ENCODE assay signal across 26 mouse cellular contexts in the genomic region with DNA sequence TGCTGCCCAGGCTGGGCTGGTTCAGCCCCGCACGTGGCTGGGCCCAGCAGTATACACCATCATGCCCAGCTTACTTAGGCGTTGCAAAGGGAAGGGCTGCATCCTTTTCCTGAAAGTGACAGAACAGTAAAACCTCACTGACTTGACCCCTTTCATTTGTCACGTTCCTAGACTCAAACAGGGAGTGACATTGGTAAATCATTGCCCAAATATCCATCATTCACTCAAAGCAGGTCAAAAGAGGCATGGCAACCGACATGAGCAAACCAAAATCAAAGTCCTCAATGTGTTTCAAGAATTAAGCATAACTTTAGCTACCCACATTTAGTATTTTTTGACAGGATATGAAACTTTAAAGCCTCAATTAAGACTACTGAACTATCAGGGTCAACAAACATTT.
DNase-seq lines count a peak whose midpoint lies in the region; ATAC-seq and TF ChIP-seq lines count a peak whose summit lies in the region.
"Had no signal": no experiment of that assay in that cellular context is flagged by ENCODE, and none has a peak within 500 bp of the region (broad histone marks: within the 10 kb centered on the region; RNA-seq: fewer than 3 reads in every experiment).

No protein-coding gene starts in this region.

- TF ChIP-seq POLR2A in kidney, adult 2 months (IDR thresholded peaks at IDR 0.05; ENCODE audit: low read depth, low read length): no peak
- TF ChIP-seq POLR2A in liver, adult 2 months (IDR thresholded peaks at IDR 0.05; ENCODE audit: extremely low read depth, insufficient read depth, low read length): no peak
- no peak for TF ChIP-seq POLR2A in lung, adult 2 months (IDR thresholded peaks at IDR 0.05; ENCODE audit: borderline replicate concordance, extremely low read depth, low read depth, low read length)

- peak; percentile 45 for DNase-seq in kidney, adult 2 months
- no peak for DNase-seq in kidney, postnatal 4 days
- peak; percentile 63 for DNase-seq in liver, adult 2 months (ENCODE audit: extremely low read depth, low read depth, low spot score)
- no peak for DNase-seq in liver
- no peak for DNase-seq in lung, adult 2 months
- DNase-seq: adrenal gland, adult 8-10 months; adrenal gland, postnatal 25 days; B cell, adult 2 months; cerebellum, adult 11 months; cerebellum, adult 18-20 months; cerebellum, adult 8-10 months; cerebellum, adult 9-11 months; cerebellum, postnatal 14 days; cerebellum, postnatal 36 days; embryo, embryonic 11 days had no signal

- H3K27ac ChIP-seq in kidney, adult 2 months (ENCODE audit: insufficient read depth, low read depth, low read length): no peak overlapping the region
- H3K27ac ChIP-seq in liver, adult 2 months (replicated peaks; ENCODE audit: insufficient read depth, low read depth, low read length): no peak overlapping the region
- no peak overlapping the region for H3K27ac ChIP-seq in liver, embryonic 16.5 days (ENCODE audit: low read length)
- H3K27ac ChIP-seq: embryonic facial prominence, embryonic 13.5 days; embryonic facial prominence, embryonic 15.5 days; forebrain, embryonic 13.5 days; forebrain, embryonic 15.5 days had no signal

- no peaks in the 10 kb centered on the region; the same call in 1 of the 2 replicates for H3K36me3 ChIP-seq in kidney, adult 2 months (ENCODE audit: control insufficient read depth, insufficient read depth, low read length)
- H3K36me3 ChIP-seq in liver, adult 2 months (ENCODE audit: control insufficient read depth, insufficient read depth, low read length): peaks cover 5% of the 10 kb centered on the region; the same call in 1 of the 2 replicates
- peaks cover 13% of the 10 kb centered on the region for H3K36me3 ChIP-seq in liver, embryonic 16.5 days (ENCODE audit: control insufficient read depth, insufficient read depth)

- H3K27me3 ChIP-seq in kidney, adult 2 months (replicated peaks; ENCODE audit: control insufficient read depth, insufficient read depth, low read length): no peaks in the 10 kb centered on the region
- no peaks in the 10 kb centered on the region for H3K27me3 ChIP-seq in liver, adult 2 months (ENCODE audit: control insufficient read depth, insufficient read depth, low read length)
- no peaks in the 10 kb centered on the region for H3K27me3 ChIP-seq in liver, embryonic 16.5 days (ENCODE audit: control insufficient read depth, insufficient read depth, low read depth, low read length)
- H3K27me3 ChIP-seq: CH12.LX; embryonic facial prominence, embryonic 13.5 days; embryonic facial prominence, embryonic 15.5 days; forebrain, embryonic 13.5 days; forebrain, embryonic 15.5 days; Patski had no signal

- H3K4me3 ChIP-seq in kidney, adult 2 months (ENCODE audit: insufficient read depth, low read depth, low read length): no peak overlapping the region
- H3K4me3 ChIP-seq in liver, adult 2 months (ENCODE audit: insufficient read depth, low read depth, low read length): no peak overlapping the region
- no peak overlapping the region for H3K4me3 ChIP-seq in liver, embryonic 16.5 days (ENCODE audit: low read depth, low read length)
- no peak overlapping the region for H3K4me3 ChIP-seq in lung, adult 2 months (replicated peaks; ENCODE audit: extremely low read depth, low read depth, low read length)
- H3K4me3 ChIP-seq: embryonic facial prominence, embryonic 13.5 days; embryonic facial prominence, embryonic 15.5 days; forebrain, embryonic 13.5 days; forebrain, embryonic 15.5 days had no signal

- H3K4me1 ChIP-seq in kidney, adult 2 months (ENCODE audit: control insufficient read depth, insufficient read depth, low read length): no peaks in the 10 kb centered on the region
- H3K4me1 ChIP-seq in liver, adult 2 months (ENCODE audit: control insufficient read depth, insufficient read depth, low read length): no peaks in the 10 kb centered on the region
- H3K4me1 ChIP-seq in liver, embryonic 16.5 days (ENCODE audit: control insufficient read depth, low read depth, low read length): no peaks in the 10 kb centered on the region; the same call in 1 of the 2 replicates
- peaks cover 4% of the 10 kb centered on the region; the same call in 1 of the 2 replicates for H3K4me1 ChIP-seq in lung, adult 2 months (ENCODE audit: control insufficient read depth, insufficient read depth, low read length)
- H3K4me1 ChIP-seq: embryonic facial prominence, embryonic 15.5 days; forebrain, embryonic 15.5 days had no signal

- WGBS in kidney, adult 2 months: 40% methylated on average over 5 of the region's 5 CpGs
- WGBS in liver, adult 2 months: 47% methylated on average over 5 of the region's 5 CpGs
- WGBS in liver, embryonic 16.5 days (ENCODE audit: insufficient replicate concordance): 66% methylated on average over 5 of the region's 5 CpGs
- 62% methylated on average over 5 of the region's 5 CpGs for WGBS in lung, adult 2 months

- H3K79me2 ChIP-seq in liver, adult 2 months (ENCODE audit: control insufficient read depth, insufficient read depth, low read length): no peaks in the 10 kb centered on the region

- TF ChIP-seq CTCF in kidney, adult 2 months (conservative IDR thresholded peaks at IDR 0.05; ENCODE audit: insufficient read depth, insufficient read length, low read depth, low read length): no peak
- TF ChIP-seq CTCF in liver, adult 2 months (IDR thresholded peaks at IDR 0.05; ENCODE audit: low read depth, low read length): no peak
- TF ChIP-seq CTCF in lung, adult 2 months (IDR thresholded peaks at IDR 0.05; ENCODE audit: insufficient read depth, low read length): no peak

- H3K9me3 ChIP-seq in liver, embryonic 16.5 days (replicated peaks; ENCODE audit: control insufficient read depth, low read length): no peaks in the 10 kb centered on the region
- H3K9me3 ChIP-seq: embryonic facial prominence, embryonic 13.5 days; embryonic facial prominence, embryonic 15.5 days; forebrain, embryonic 15.5 days; G1E had no signal

- no peak overlapping the region for H3K4me2 ChIP-seq in liver, embryonic 16.5 days (ENCODE audit: low read depth, low read length)
- H3K4me2 ChIP-seq: embryonic facial prominence, embryonic 13.5 days; embryonic facial prominence, embryonic 15.5 days; forebrain, embryonic 13.5 days; forebrain, embryonic 15.5 days had no signal

- no peak overlapping the region for H3K9ac ChIP-seq in liver, adult 2 months (ENCODE audit: low read depth, low read length)
- H3K9ac ChIP-seq in liver, embryonic 16.5 days (ENCODE audit: low read depth, low read length): no peak overlapping the region
- H3K9ac ChIP-seq: embryonic facial prominence, embryonic 13.5 days; embryonic facial prominence, embryonic 15.5 days; forebrain, embryonic 13.5 days; forebrain, embryonic 15.5 days had no signal

- ATAC-seq in liver, embryonic 16.5 days (ENCODE audit: low read depth): peak; percentile 39
- ATAC-seq in erythroblast, adult 5-6 weeks (replicated peaks; ENCODE audit: low FRiP score, poor library complexity, severe bottlenecking): no peak
- ATAC-seq: activated CD4-positive, CD25-positive, alpha-beta regulatory T cell, adult 4 months; CD4-positive, CD25-positive, alpha-beta regulatory T cell, adult 4 months; forebrain, embryonic 13.5 days; forebrain, embryonic 15.5 days; Patski had no signal

Comparison
In these comparisons a context has a peak if more than half of its experiments do, and no peak if none do; other contexts are left out.
1. DNase-seq: peak in kidney, adult 2 months (single experiment) and liver, adult 2 months (single experiment); none in kidney, postnatal 4 days (0 of 2), liver (single experiment) and lung, adult 2 months (single experiment).